Mouse (Mus musculus) stomach, embryonic 16.5 days (tissue): ENCODE measurements around the gene Glra3. TPM values are rescaled to one million over a fixed set of nuclear protein-coding genes. Genes with fewer than 3 reads are reported as not detected.

Experiments used
- ATAC-seq: fragments of 200-750 bp; cut with Nextera tagmentation; 2 replicates; pipeline ENCODE4 v1.8.0; 2017; ENCODE audit warnings: moderate number of reproducible peaks, moderate TSS enrichment; ENCODE audit not compliant: insufficient read depth, low FRiP score
- H3K27ac ChIP-seq: fragments of 300-500 bp; sonication (generic); 2 replicates; pipeline ENCODE4 v1.5.1; 2014; ENCODE audit warnings: low read length
- H3K27me3 ChIP-seq: fragments of 300-500 bp; sonication (generic); 2 replicates; pipeline ENCODE4 v1.6.1; 2014; ENCODE audit warnings: low read length, control low read depth, mixed read lengths; ENCODE audit not compliant: control insufficient read depth, insufficient read depth
- H3K36me3 ChIP-seq: fragments of 300-500 bp; sonication (generic); 2 replicates; pipeline ENCODE4 v1.6.1; 2014; ENCODE audit warnings: low read length; ENCODE audit not compliant: control insufficient read depth, insufficient read depth
- H3K4me1 ChIP-seq: fragments of 300-500 bp; sonication (generic); 2 replicates; pipeline ENCODE4 v1.6.1; 2014; ENCODE audit warnings: low read length, control low read depth, mixed read lengths; ENCODE audit not compliant: control insufficient read depth, insufficient read depth
- H3K4me2 ChIP-seq: fragments of 300-500 bp; sonication (generic); 2 replicates; pipeline ENCODE4 v1.6.1; 2014; ENCODE audit warnings: low read depth, low read length, mixed read lengths
- H3K4me3 ChIP-seq: fragments of 300-500 bp; sonication (generic); replicated peaks from 2 replicates; pipeline ENCODE4 v1.5.1; 2014; ENCODE audit warnings: mild to moderate bottlenecking, low read length
- H3K9ac ChIP-seq: fragments of 300-500 bp; sonication (generic); 2 replicates; pipeline ENCODE4 v1.6.1; 2014; ENCODE audit warnings: low read length
- H3K9me3 ChIP-seq: fragments of 300-500 bp; sonication (generic); replicated peaks from 2 replicates; pipeline ENCODE4 v1.6.1; 2016; ENCODE audit warnings: low read length, control low read depth; ENCODE audit not compliant: control insufficient read depth
- WGBS: fragments of 180-500 bp; shearing (Covaris S2); extraction: QIAGEN DNeasy Blood & Tissue Kit; methylation state at CpG from one replicate; pipeline ENCODE4 v1.1.7; 2014; 5-methylcytosine and 5-hydroxymethylcytosine counted together
- polyA plus RNA-seq: library from polyadenylated mRNA; unstranded; fragments of >200 nt; fragmentation: Nextera tagmentation; extraction: Ambion mirVana; gene quantifications from 2 replicates; pipeline ENCODE4 v1.2.1, GENCODE M21; 2015

Gene Glra3
- polyA plus RNA-seq, 1 experiment from 2014 or later: 0.03 TPM

DNA sequence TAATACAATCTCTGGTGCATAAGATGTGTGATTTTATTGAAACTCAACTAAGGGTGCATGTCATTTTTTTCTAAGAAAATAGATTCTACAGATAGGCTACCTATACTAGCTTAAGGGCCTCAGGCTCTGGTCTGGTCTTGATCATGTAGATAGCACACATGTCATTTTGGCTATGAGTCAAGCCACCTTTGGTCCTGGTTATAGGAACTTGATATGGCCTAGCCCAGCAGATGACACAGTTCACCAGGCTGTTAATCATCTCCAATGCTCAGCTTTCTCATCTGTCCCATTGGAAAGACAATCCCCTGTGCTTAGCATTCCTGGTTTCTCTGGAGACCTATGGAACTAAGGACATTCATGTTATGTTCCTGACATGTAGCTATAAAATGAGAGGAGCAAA lies 154.1 kb downstream of the Glra3 start:
- Histone ChIP-seq H3K9ac (no peak overlapping the region), H3K9me3 (no peaks in the 10 kb centered on the region), H3K27ac (no peak overlapping the region), H3K27me3 (no peaks in the 10 kb centered on the region), H3K4me2 (no peak overlapping the region), H3K4me3 (no peak overlapping the region), H3K4me1 (no peaks in the 10 kb centered on the region), H3K36me3 (no peaks in the 10 kb centered on the region)
- no peak for ATAC-seq

DNA sequence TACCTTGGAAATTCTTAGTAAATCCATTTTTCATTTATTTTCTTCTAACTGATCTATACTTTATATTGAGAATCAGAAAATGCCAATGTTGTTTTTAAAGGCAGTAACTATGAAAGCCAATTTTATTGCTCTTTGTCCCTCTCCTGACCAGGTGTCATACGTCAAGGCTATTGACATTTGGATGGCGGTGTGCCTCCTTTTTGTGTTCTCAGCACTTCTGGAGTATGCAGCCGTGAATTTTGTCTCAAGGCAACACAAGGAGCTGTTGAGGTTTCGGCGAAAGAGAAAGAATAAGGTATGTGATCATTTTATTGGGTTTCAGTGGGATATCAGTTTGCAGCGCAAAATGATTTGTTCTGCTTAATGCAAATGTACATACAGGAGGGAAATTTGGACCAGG lies 170.0 kb downstream of the Glra3 start:
- Histone ChIP-seq H3K27ac (no peak overlapping the region), H3K36me3 (no peaks in the 10 kb centered on the region), H3K27me3 (no peaks in the 10 kb centered on the region), H3K4me1 (no peaks in the 10 kb centered on the region), H3K4me2 (no peak overlapping the region), H3K4me3 (no peak overlapping the region), H3K9me3 (no peaks in the 10 kb centered on the region), H3K9ac (no peak overlapping the region)
- 71% methylated on average over 6 of the region's 6 CpGs for WGBS
- no peak for ATAC-seq

DNA sequence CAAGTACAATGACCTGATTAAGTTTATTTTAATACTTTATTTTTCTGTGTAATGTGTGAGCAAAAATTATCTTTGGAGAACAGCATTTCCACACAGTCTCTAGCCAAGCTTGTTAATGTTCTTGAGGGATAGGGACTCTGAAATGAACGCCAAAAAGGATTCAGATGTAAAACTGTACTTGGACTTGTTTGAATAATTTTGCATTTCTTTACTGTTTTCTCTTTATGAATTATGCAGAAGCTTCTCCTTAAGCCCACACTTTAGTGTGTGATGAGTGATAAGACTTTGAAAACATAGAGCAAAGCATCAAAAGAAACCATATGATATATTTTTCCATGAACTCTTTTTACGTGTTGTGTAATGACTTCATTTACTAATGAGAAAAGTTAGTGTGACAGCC lies 189.1 kb downstream of the Glra3 start:
- WGBS: 68% methylated on average over 2 of the region's 2 CpGs
- no peak for ATAC-seq
- Histone ChIP-seq H3K9ac (no peak overlapping the region), H3K4me2 (no peak overlapping the region), H3K4me3 (no peak overlapping the region), H3K27me3 (no peaks in the 10 kb centered on the region), H3K27ac (no peak overlapping the region), H3K4me1 (no peaks in the 10 kb centered on the region), H3K36me3 (no peaks in the 10 kb centered on the region), H3K9me3 (no peaks in the 10 kb centered on the region)

DNA sequence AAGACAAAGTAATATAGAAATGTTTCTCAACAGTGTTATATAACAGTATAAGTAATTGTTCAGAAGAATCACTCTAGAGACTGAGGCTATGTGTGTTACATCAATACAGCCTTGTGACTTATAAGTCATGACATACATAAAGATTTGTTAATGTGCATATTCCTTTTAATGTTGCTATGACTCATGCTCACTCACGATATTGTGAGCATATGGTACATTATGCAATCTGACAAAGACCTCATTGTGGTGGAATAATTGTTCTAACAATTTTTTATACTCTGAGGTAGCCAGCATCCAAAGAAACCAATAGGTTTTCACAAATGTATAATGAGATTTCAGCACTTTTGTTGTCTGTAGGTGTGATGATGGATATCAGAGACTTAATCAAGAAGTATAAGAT lies 210.4 kb downstream of the Glra3 start:
- H3K4me3 ChIP-seq: no peak overlapping the region
- no peak overlapping the region for H3K4me2 ChIP-seq
- H3K27ac ChIP-seq: no peak overlapping the region
- WGBS: 58% methylated on average over 1 of the region's 1 CpGs
- no peaks in the 10 kb centered on the region for H3K4me1 ChIP-seq
- no peaks in the 10 kb centered on the region for H3K36me3 ChIP-seq
- no peaks in the 10 kb centered on the region for H3K27me3 ChIP-seq
- no peaks in the 10 kb centered on the region for H3K9me3 ChIP-seq
- ATAC-seq: no peak
- H3K9ac ChIP-seq: no peak overlapping the region

DNA sequence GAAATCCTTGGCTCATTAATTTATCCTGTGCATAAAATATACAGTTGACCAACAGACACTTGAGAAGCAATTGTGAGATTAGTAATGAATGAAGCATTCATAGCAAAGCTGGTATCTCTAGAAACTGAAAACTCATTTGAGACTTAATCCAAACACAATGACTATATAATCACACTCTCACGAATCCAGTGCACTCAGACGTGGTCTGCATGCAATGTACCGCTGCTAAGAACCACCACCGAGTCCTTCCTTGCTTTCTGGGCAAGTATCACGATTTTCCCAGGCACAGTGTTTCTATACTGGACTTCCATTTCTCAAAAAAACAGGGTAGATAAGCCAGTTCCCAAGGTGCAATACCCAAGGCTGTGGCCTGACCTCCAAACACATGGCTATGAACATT lies 211.3 kb downstream of the Glra3 start:
- no peak overlapping the region for H3K4me2 ChIP-seq
- no peak overlapping the region for H3K27ac ChIP-seq
- H3K4me1 ChIP-seq: no peaks in the 10 kb centered on the region
- no peak overlapping the region for H3K9ac ChIP-seq
- ATAC-seq: no peak
- no peaks in the 10 kb centered on the region for H3K27me3 ChIP-seq
- WGBS: 75% methylated on average over 5 of the region's 5 CpGs
- no peak overlapping the region for H3K4me3 ChIP-seq
- H3K9me3 ChIP-seq: no peaks in the 10 kb centered on the region
- no peaks in the 10 kb centered on the region for H3K36me3 ChIP-seq

DNA sequence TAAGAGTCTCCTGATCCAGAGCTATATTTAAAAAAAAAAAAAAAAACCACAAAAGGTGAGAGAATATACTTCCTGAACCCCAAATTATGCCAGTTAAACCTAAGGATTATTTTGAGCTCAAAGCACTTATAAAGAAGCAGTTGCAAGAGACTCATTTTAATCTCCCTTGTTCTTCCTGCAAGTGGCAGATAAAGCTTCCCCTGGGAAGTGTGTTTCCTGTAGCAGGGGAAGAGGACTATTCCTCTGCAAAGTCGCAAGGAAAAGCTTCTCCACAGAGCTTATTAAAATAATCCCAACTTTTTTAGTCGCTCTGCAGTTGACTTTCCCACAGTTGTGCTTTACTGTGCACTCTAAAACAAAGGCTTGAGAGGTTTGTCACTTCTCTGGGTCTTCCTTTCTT lies 218.7 kb downstream of the Glra3 start:
- ATAC-seq: no peak
- H3K4me3 ChIP-seq: no peak overlapping the region
- no peaks in the 10 kb centered on the region for H3K27me3 ChIP-seq
- no peak overlapping the region for H3K9ac ChIP-seq
- no peaks in the 10 kb centered on the region for H3K36me3 ChIP-seq
- no peaks in the 10 kb centered on the region for H3K9me3 ChIP-seq
- no peaks in the 10 kb centered on the region for H3K4me1 ChIP-seq
- no peak overlapping the region for H3K27ac ChIP-seq
- no peak overlapping the region for H3K4me2 ChIP-seq
- WGBS: 41% methylated on average over 2 of the region's 2 CpGs

Other genes with a start within 250 kb of the Glra3 start
- not detected in 2 replicates for gene Adam29, start 33.5 kb upstream of the Glra3 start, polyA plus RNA-seq